Mouse (Mus musculus): ENCODE results near the gene Aqp7. TPM values are rescaled to one million over a fixed set of nuclear protein-coding genes. Genes with fewer than 3 reads are reported as not detected.

Aqp7 gene
- polyA plus RNA-seq, 1 experiment from 2014 or later, result 0.53 TPM

DNA sequence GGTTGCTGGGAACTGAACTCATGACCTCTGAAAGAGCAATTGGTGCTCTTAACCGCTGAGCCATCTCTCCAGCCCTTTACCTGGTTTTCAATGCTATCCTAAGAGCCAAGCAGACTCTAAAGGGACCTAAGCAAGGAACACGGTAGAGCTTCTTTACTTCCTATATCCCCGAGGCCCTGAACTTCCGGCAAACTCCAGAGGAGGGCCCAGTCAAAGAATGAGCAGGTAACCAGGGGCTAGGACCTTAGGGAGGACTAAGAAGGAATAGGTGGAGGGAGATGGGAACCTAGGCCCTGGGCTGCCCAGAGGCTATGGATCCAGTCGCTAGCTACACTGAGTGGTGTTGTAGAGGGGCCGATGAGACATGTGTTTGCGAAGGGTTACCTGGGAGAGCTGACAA is 3.8 kb upstream of the Aqp7 start:
- Histone ChIP-seq H3K4me2 (replicated peaks; ENCODE audit: low read depth, low read length) (no peak overlapping the region), H3K9ac (ENCODE audit: low read depth, low read length) (no peak overlapping the region), H3K27me3 (ENCODE audit: control insufficient read depth, insufficient read depth, low read length) (no peaks in the 10 kb centered on the region), H3K9me3 (ENCODE audit: control insufficient read depth, low read length) (no peaks in the 10 kb centered on the region), H3K27ac (ENCODE audit: low read depth, low read length) (no peak overlapping the region), H3K36me3 (ENCODE audit: control insufficient read depth, insufficient read depth, low read length) (no peaks in the 10 kb centered on the region), H3K4me1 (ENCODE audit: control insufficient read depth, insufficient read depth, low read length) (peaks cover 12% of the 10 kb centered on the region), H3K4me3 (ENCODE audit: low read length) (no peak overlapping the region)
- 86% methylated on average over 7 of the region's 7 CpGs for whole genome bisulfite sequencing
- ATAC-seq (ENCODE audit: low FRiP score, low TSS enrichment), result no peak

DNA sequence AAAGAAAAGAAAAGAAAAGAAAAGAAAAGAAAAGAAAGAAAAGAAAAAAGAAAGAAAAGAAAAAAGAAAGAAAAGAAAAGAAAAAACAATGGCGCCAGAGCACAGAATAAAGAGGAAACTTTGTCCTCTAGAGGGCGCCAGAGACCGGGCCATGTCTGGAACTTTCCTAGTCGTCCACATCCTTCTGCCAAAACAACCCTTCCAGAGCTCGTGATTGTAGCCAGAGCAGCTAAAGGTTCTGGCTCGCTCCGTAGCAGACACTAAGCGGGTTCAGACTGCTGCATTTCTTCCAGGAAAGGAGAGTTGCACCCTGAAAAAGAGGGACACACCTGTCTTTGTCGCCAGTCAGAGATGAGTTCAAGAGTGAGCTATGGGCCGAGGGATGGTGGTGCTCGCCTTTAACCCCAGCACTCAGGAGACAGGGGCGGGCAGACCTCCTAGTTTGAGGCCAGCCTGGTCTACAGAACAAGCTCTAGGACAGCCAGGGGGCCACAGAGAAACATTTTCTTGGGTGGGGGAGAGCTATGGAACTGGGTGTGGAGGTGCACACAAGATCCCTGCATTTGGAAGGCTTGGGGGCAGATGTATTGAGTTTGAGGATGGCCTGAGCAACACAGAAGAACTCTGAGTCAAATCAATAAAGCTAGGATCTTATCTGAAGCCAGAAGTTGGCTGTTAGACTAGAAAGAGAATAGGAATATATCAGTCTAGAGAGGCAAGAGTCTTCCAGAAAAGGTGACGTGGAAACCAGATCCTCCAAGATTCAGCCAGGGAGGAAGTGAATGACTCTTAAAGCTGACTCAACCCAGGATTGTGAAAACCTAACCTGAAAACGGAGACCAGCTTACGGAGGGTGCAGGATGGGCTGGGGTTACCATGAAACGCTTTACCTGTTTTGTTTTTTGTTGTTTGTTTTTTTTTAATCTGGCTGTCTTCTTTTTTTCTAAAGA is 3.1 kb upstream of the Aqp7 start:
- peak; percentile 21; the same call in 1 of the 2 replicates for ATAC-seq (ENCODE audit: low FRiP score, low TSS enrichment)
- Histone ChIP-seq H3K4me3 (ENCODE audit: low read length) (no peak overlapping the region), H3K27ac (ENCODE audit: low read depth, low read length) (no peak overlapping the region), H3K4me1 (ENCODE audit: control insufficient read depth, insufficient read depth, low read length) (peaks cover 12% of the 10 kb centered on the region), H3K27me3 (ENCODE audit: control insufficient read depth, insufficient read depth, low read length) (no peaks in the 10 kb centered on the region), H3K9ac (ENCODE audit: low read depth, low read length) (peak overlapping the region; percentile 19; the same call in 1 of the 2 replicates), H3K9me3 (ENCODE audit: control insufficient read depth, low read length) (no peaks in the 10 kb centered on the region), H3K36me3 (ENCODE audit: control insufficient read depth, insufficient read depth, low read length) (no peaks in the 10 kb centered on the region), H3K4me2 (replicated peaks; ENCODE audit: low read depth, low read length) (no peak overlapping the region; the same call in 1 of the 2 replicates)
- WGBS, result 36% methylated on average over 16 of the region's 16 CpGs

GRCm38 (mm10) chr4:41048926-41049325 is 987 bp upstream of the Aqp7 start:
- no peak overlapping the region for H3K4me3 ChIP-seq (ENCODE audit: low read length)
- no peak overlapping the region for H3K9ac ChIP-seq (ENCODE audit: low read depth, low read length)
- H3K27me3 ChIP-seq (ENCODE audit: control insufficient read depth, insufficient read depth, low read length), result no peaks in the 10 kb centered on the region
- no peaks in the 10 kb centered on the region; the same call in 1 of the 2 replicates for H3K4me1 ChIP-seq (ENCODE audit: control insufficient read depth, insufficient read depth, low read length)
- no peaks in the 10 kb centered on the region for H3K36me3 ChIP-seq (ENCODE audit: control insufficient read depth, insufficient read depth, low read length)
- no peak overlapping the region for H3K4me2 ChIP-seq (replicated peaks; ENCODE audit: low read depth, low read length)
- ATAC-seq (ENCODE audit: low FRiP score, low TSS enrichment), result no peak
- H3K9me3 ChIP-seq (ENCODE audit: control insufficient read depth, low read length), result no peaks in the 10 kb centered on the region
- no peak overlapping the region for H3K27ac ChIP-seq (ENCODE audit: low read depth, low read length)
- 64% methylated on average over 2 of the region's 2 CpGs for WGBS

- Histone ChIP-seq H3K4me3 (ENCODE audit: low read length) (no peak overlapping the region), H3K4me2 (replicated peaks; ENCODE audit: low read depth, low read length) (no peak overlapping the region), H3K9ac (ENCODE audit: low read depth, low read length) (no peak overlapping the region), H3K27me3 (ENCODE audit: control insufficient read depth, insufficient read depth, low read length) (no peaks in the 10 kb centered on the region), H3K9me3 (ENCODE audit: control insufficient read depth, low read length) (no peaks in the 10 kb centered on the region), H3K4me1 (ENCODE audit: control insufficient read depth, insufficient read depth, low read length) (no peaks in the 10 kb centered on the region; the same call in 1 of the 2 replicates), H3K36me3 (ENCODE audit: control insufficient read depth, insufficient read depth, low read length) (no peaks in the 10 kb centered on the region), H3K27ac (ENCODE audit: low read depth, low read length) (no peak overlapping the region)
- WGBS, result 79% methylated on average over 13 of the region's 13 CpGs
- ATAC-seq (ENCODE audit: low FRiP score, low TSS enrichment), result no peak
These were observed 1.6 kb downstream of the Aqp7 start for GRCm38 (mm10) chr4:41046254-41046795.

DNA sequence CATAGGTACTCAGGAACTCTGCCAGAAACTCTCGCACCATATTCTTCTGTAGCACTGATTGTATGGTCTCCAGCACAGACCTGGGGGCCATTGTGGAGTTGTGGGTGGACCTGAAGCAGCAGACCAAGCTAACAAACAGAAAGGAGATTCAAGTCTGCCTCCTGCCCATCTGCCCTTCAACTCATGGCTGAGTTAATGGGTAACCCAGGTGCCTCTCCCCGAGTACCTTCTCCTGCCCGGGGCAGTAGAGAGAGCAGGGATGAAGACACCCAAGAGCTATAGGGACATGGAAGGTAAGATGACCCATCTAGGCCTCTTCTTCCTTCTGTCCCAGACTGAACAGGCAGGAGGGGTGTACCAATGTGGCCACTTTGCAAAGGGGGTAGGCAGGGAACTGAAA is 2.7 kb downstream of the Aqp7 start:
- 67% methylated on average over 3 of the region's 3 CpGs for WGBS
- no peak for ATAC-seq (ENCODE audit: low FRiP score, low TSS enrichment)

GRCm38 (mm10) chr4:41043961-41044360 is 4.0 kb downstream of the Aqp7 start:
- ATAC-seq (ENCODE audit: low FRiP score, low TSS enrichment), result no peak
- Histone ChIP-seq H3K27ac (ENCODE audit: low read depth, low read length) (no peak overlapping the region), H3K9me3 (ENCODE audit: control insufficient read depth, low read length) (no peaks in the 10 kb centered on the region), H3K4me1 (ENCODE audit: control insufficient read depth, insufficient read depth, low read length) (no peaks in the 10 kb centered on the region; the same call in 1 of the 2 replicates), H3K9ac (ENCODE audit: low read depth, low read length) (no peak overlapping the region), H3K4me3 (ENCODE audit: low read length) (no peak overlapping the region), H3K4me2 (replicated peaks; ENCODE audit: low read depth, low read length) (no peak overlapping the region), H3K27me3 (ENCODE audit: control insufficient read depth, insufficient read depth, low read length) (no peaks in the 10 kb centered on the region), H3K36me3 (ENCODE audit: control insufficient read depth, insufficient read depth, low read length) (no peaks in the 10 kb centered on the region)
- WGBS, result 87% methylated on average over 5 of the region's 5 CpGs

More for the DNA sequence above, 2.7 kb downstream of the Aqp7 start:
- Histone ChIP-seq H3K4me3 (ENCODE audit: low read length) (no peak overlapping the region), H3K27ac (ENCODE audit: low read depth, low read length) (no peak overlapping the region), H3K4me1 (ENCODE audit: control insufficient read depth, insufficient read depth, low read length) (no peaks in the 10 kb centered on the region; the same call in 1 of the 2 replicates), H3K27me3 (ENCODE audit: control insufficient read depth, insufficient read depth, low read length) (no peaks in the 10 kb centered on the region), H3K9ac (ENCODE audit: low read depth, low read length) (no peak overlapping the region), H3K9me3 (ENCODE audit: control insufficient read depth, low read length) (no peaks in the 10 kb centered on the region), H3K36me3 (ENCODE audit: control insufficient read depth, insufficient read depth, low read length) (no peaks in the 10 kb centered on the region), H3K4me2 (replicated peaks; ENCODE audit: low read depth, low read length) (no peak overlapping the region)

DNA sequence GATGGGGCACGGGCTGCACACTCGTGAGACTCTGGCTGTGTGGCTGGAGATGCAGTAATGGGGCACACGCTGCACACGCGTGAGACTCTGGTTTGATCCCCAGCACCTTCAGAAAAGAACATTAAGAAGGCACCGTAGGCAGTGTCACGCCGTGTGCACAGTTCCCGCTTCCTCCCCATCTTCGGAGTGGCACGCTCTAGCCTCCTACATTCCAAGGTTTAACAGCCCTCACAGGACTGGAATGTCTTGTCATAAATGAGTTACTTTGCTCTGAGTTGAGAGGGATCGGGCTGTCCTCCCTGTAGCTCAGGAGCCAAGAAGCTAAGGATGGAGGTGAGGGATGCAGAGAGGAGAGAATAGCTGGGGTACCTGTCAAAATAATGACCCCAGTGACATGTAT is 5.1 kb downstream of the Aqp7 start:
- Histone ChIP-seq H3K36me3 (ENCODE audit: control insufficient read depth, insufficient read depth, low read length) (no peaks in the 10 kb centered on the region), H3K4me1 (ENCODE audit: control insufficient read depth, insufficient read depth, low read length) (no peaks in the 10 kb centered on the region; the same call in 1 of the 2 replicates), H3K9me3 (ENCODE audit: control insufficient read depth, low read length) (no peaks in the 10 kb centered on the region), H3K4me2 (replicated peaks; ENCODE audit: low read depth, low read length) (no peak overlapping the region), H3K27me3 (ENCODE audit: control insufficient read depth, insufficient read depth, low read length) (no peaks in the 10 kb centered on the region), H3K4me3 (ENCODE audit: low read length) (no peak overlapping the region), H3K27ac (ENCODE audit: low read depth, low read length) (no peak overlapping the region), H3K9ac (ENCODE audit: low read depth, low read length) (no peak overlapping the region)
- 0 out of 2 replicates have a peak, but pooled peaks have one; percentile 33 for ATAC-seq (ENCODE audit: low FRiP score, low TSS enrichment)
- 52% methylated on average over 12 of the region's 12 CpGs for WGBS

DNA sequence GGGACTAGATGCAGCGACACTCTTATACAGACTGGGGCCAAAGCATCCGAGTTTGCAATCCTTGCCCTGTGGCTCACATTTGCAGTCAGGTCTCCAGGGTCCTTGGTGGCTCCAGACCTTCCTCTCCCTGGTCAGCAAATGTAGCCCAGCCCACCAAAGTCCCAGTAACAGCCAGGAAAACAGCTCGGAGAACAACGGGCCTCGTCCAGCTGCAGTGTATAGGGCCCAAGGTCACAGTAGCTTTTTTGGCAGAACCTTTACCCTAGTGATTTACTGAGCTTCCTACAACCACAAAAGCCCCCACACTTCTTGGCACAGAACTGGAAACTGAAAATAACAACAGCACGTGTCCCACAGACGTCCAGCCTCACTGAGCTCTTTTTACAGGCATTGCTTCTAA is 7.0 kb downstream of the Aqp7 start:
- Histone ChIP-seq H3K27ac (ENCODE audit: low read depth, low read length) (no peak overlapping the region), H3K4me1 (ENCODE audit: control insufficient read depth, insufficient read depth, low read length) (no peaks in the 10 kb centered on the region; the same call in 1 of the 2 replicates), H3K27me3 (ENCODE audit: control insufficient read depth, insufficient read depth, low read length) (no peaks in the 10 kb centered on the region), H3K9ac (ENCODE audit: low read depth, low read length) (no peak overlapping the region), H3K9me3 (ENCODE audit: control insufficient read depth, low read length) (no peaks in the 10 kb centered on the region), H3K4me2 (replicated peaks; ENCODE audit: low read depth, low read length) (no peak overlapping the region), H3K36me3 (ENCODE audit: control insufficient read depth, insufficient read depth, low read length) (no peaks in the 10 kb centered on the region), H3K4me3 (ENCODE audit: low read length) (no peak overlapping the region)
- WGBS, result 35% methylated on average over 7 of the region's 7 CpGs
- 0 out of 2 replicates have a peak, but pooled peaks have one; percentile 65 for ATAC-seq (ENCODE audit: low FRiP score, low TSS enrichment)

DNA sequence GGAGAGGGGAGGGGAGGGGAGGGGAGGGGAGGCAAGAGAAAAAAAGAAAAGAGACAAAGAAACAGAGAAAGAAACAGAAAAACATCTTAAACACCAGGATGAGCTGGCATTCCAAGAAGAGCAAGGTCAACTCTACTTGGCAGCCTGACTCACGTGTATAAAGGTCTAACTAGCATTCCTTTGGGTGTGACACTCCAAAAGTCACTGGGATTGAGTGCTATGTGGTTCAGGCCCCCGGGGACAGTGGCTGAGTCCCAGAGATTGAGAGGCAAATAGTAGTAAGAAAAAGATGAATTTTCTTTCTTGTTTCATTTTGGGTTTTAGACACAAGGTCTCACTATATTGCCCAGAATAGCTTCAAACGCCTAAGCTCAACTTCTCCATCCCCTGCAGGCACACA is 10.0 kb downstream of the Aqp7 start:
- no peak for ATAC-seq (ENCODE audit: low FRiP score, low TSS enrichment)
- H3K4me1 ChIP-seq (ENCODE audit: control insufficient read depth, insufficient read depth, low read length), result no peaks in the 10 kb centered on the region; the same call in 1 of the 2 replicates
- H3K36me3 ChIP-seq (ENCODE audit: control insufficient read depth, insufficient read depth, low read length), result no peaks in the 10 kb centered on the region
- no peaks in the 10 kb centered on the region for H3K9me3 ChIP-seq (ENCODE audit: control insufficient read depth, low read length)
- H3K9ac ChIP-seq (ENCODE audit: low read depth, low read length), result no peak overlapping the region
- WGBS, result 58% methylated on average over 3 of the region's 3 CpGs
- no peak overlapping the region for H3K27ac ChIP-seq (ENCODE audit: low read depth, low read length)
- no peak overlapping the region for H3K4me2 ChIP-seq (replicated peaks; ENCODE audit: low read depth, low read length)
- no peaks in the 10 kb centered on the region for H3K27me3 ChIP-seq (ENCODE audit: control insufficient read depth, insufficient read depth, low read length)
- H3K4me3 ChIP-seq (ENCODE audit: low read length), result no peak overlapping the region
